Mouse (Mus musculus) cerebellum, adult 11-12 months (tissue): ENCODE measurements around the gene Anks1.
"Not testable (repeated sequence)": the region's sequence is repeated elsewhere in the genome, so short reads cannot be mapped to it uniquely, and the experiment has no call there.

Source experiments
- DNase-seq: peaks from one replicate; pipeline ENCODE4 v3.0.0; 2022

The Anks1 gene

DNA sequence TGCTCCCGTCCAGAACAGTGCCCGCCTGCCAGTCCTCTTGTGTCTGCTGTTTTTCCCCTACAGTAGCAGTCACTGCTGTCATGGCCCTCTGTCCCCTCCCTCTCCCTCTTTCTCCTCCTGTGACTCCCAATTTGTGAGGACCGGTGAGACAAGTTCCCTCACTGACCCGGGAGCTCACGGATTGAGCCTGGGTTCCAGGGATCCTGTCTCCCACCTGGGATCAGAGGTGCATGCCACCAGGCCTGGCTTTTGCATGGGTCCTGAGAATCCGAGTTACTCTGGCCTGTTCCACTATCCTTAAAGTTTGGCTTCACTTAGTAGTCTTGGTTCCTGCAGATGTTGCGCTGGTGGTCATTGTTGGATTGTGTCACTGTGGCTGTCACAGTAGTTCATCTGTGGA, 58.4 kb downstream of the Anks1 start:
- no peak for DNase-seq

DNA sequence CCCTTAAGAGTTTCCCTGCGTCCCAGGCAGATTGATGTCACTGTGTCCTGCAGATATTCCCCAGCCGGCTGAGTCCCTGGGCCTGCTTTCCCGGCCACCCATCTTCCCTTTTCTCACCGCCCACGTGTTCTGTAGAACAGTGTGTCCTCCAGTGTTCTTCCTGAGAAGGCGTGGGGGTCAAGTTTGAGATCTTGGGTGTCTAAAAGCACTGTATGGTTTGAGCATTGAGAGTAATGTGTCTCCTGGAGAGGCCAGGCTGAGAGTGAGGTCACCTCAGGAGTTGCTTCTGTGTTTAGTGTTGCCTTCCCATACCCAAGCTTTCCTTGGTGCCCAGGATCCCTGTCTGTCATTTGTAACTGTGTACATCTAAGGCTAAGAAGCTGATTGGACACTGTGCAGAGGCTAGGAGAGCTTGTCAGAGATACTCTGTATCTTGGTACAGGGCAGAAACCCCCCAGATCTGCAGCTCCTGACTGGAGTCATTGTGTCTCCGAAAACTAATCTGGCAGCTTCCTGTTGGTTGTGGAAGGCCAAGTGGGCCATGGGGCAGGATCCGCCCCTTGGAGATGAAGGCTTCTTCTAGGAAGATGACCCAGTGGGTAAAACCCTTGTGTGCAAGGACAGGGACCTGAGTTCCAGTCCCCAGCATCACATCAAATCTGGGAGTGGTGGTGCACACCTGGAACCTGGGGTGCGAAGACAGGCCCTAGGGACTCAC, 59.1 kb downstream of the Anks1 start:
- no peak for DNase-seq

DNA sequence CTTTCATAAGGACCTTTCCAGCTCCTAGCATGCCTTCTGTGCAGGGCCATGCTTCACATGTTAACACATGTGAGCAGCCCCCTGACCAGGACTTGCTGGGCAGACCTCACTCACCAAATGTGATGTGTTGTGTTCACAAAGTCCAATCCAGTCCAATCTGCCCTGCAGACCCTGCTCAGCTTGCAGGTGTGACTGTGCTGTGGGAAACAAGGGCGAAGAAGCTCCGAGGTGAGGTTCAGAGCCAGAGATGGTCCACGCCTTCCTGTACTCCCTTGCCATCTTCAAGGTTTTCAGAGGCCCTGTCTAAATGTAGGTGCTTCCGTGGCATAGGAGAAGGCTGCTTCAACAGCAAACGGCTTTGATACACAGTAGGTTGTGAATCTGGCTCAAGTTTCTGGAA, 59.8 kb downstream of the Anks1 start:
- DNase-seq, result no peak

DNA sequence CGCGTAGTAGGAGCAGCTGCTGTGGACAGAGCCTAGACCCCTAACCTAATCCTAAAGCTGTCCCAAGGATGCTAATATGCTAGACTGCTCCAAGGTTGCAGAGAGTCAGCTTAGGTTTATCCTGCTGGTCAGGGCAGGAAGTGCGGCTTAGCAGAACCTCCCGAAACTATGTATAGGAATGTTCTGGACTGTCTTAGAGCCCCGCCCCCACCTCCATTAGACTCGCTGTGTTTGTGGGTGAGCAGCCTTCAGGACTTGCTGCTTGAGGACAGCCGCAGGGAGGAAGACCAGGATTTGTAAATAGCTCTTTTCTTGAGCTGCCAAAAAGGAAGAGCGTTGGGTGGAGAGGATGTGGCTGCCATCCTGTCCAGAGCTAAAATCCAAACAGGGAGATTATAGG, 60.3 kb downstream of the Anks1 start:
- DNase-seq, result no peak

DNA sequence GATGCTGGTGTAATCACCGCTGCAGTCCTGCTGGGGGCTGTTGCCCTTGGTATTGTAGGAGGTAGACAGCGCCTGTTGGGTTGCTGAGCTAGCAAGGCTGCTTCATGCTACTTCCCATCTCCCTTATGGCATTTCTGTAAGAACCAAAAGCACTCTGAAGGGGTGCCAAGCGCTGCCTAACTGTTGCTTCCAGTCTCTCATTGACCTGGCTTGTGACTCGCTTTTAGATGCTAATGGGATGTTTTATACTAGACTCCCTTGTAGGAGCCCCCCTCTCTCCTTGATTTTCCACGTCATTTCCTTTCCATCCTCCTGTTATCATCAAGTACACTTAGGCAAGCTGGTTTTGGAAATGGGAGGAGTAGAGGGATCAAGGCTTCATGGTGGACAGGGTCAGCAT, 60.8 kb downstream of the Anks1 start:
- no peak for DNase-seq

DNA sequence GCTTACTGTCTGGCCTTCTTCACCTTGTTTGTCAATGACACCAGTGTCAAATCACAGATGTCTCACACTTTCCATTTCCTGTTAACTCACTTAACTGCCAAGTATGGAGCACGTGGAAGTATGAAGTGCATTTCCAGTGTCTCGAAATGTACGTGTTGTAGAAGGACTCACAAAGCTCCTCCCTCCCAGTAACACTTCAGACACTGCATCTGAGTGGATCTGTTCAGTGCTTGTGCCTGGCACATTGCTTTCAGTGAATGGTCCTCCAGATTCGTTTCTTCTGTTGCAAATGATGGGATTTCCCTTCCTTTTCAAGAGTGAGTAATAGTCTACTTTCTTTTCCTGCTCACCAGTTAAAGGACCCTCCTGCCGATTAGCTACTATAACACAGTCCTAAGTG, 61.2 kb downstream of the Anks1 start:
- DNase-seq, result no peak

DNA sequence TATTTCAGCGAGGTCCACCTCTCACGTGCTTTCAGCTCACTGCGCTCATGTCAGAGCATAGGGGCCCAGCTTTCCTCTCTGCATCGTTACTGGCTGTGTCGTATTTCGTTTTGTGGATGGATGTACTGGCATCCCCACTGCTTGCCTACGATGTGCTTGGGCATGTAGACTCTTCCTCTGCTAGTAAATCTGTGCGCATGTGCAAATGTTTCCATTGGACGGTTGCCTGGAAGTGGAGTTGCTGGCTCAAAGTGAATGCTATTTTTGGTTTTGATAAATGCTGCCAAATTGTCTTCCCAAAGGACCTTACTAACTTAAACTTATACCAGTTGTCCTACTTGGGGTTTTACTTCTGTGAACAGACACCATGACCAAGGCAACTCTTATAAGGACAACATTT, 62.4 kb downstream of the Anks1 start:
- DNase-seq, result peak; percentile 58

DNA sequence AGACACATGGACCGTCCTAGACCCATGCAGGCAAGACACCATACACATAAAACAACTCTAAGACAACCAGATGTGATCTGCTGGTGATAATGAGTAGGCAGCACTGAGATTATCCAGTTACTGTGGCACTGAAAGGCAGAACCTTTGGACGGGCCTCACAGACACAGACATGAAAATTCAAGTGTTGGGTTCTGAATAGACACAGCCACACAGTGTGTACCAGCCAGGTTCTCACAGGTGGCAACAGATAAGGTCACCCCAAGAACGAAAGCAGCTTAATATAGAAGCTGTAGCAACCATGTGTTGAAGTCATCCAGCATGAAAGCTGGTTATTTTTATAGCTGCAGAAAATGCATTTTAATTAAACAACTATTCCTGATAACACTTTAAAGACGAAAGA, 64.2 kb downstream of the Anks1 start:
- no peak for DNase-seq

DNA sequence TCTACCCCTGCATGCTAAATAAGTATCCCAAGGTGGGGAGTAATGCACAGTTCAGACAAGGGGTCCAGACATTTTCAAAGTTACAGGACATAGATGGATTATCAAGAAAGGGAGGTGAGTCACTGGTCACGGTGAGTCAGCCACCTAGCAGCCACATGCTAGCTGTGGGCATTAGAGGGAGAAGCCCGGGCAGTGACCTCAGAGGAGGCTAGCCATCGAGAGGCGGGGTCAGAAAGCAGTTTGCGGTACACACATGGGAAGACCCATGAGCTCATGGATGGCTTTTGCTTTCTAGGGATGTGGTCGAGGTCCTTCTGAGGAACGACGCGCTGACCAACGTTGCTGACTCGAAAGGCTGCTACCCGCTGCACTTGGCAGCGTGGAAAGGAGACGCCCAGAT, 67.2 kb downstream of the Anks1 start:
- no peak for DNase-seq

DNA sequence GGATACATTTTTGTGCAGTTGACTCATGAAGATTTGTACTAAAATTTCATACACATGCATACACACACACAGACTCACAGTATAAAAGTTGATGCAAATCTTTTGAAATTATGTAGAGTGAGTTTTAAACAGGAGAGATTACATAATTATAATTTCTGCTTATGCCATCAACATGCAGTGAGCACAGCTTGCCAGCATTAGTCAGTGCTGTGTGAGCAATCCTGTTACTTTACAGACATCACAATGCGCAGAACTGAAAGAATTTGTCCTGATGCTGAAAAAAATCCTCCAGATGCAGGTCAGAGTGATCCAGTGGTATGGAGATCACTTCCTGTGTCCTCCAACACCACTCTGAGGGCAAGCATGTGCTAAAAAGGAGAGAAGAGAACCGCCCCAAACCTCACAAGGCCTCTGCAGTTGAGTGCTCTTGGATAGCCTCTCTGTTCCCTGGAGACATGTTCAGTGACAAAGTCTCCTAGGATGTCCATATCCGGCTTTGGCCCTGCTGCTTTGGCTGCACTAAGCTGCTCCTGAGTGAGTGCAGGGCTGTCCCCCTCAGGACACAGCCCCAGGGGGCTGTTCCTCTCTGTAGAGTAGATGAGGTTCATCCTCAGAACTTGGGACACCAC, 68.0 kb downstream of the Anks1 start:
- no peak for DNase-seq

DNA sequence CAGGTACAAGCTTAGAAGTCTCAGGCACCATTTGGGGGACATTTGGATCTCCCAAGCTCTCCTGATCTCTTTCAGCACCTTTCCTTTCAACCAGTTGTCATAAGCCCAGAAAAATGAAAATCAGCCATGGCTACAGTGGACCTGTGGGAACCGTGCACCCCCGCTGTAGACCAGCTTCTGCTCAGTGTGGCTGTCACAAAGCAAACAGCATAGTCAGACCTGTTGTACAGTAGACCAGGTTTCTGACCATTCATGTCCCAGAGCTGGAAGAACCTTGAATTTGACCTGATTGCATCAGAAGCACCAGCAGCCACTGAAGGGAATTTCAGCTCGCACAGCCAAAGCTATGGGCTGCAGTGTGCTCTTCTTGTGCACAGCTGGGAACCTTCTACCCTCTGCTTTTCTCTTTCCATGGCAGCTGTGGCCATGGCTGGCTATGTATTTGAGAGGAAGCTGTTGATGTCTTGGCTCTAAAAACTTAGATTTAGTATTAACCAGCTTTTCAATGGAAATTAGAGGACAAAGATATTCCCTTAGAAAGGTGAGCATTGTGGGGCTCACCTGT, 71.4 kb downstream of the Anks1 start:
- DNase-seq, result no peak

DNA sequence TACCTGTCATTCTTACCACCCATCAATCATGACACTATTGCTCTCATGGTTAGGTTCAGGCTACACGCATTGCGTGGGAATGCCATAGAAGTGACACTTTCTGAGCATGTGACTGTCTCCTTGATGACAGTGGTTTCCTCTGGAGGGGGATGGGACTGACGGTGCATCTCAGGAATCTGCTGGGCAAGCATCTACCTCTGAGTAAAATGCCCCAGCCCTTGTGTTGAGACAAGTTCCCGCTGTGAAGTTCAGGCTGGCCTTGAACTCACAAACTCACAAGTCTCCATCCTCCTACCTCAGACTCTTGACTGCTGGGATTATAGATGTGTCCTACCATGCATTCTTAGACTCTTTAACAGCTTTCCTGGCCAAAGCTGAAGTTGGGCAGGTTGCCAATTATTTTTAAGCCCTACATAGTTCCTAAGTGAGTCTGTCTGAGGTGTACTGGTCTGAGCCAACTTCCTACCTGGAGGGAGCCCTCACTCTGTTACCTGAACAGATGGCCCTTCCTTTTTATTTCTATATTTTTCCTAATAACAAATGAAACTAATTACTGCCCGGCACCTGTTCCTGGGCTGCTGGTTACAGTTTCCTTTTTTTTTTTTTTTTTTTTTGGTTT, 72.5 kb downstream of the Anks1 start:
- DNase-seq, result peak; percentile 44

DNA sequence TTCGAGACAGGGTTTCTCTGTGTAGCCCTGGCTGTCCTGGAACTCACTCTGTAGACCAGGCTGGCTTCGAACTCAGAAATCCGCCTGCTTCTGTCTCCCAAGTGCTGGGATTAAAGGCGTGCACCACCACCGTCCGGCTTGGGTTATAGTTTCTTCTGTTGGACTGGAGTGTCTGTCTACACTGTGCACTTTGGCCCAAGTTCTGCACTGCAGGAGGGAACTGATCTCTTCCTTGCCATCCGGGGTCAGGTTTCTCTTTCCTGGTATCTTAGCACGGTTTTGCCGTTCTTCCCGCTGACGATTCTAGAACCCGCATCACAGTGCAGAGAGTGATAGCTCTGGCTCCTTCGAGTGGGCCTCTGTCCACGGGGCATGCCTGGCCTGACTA, 73.0 kb downstream of the Anks1 start:
- not testable (repeated sequence) for DNase-seq

DNA sequence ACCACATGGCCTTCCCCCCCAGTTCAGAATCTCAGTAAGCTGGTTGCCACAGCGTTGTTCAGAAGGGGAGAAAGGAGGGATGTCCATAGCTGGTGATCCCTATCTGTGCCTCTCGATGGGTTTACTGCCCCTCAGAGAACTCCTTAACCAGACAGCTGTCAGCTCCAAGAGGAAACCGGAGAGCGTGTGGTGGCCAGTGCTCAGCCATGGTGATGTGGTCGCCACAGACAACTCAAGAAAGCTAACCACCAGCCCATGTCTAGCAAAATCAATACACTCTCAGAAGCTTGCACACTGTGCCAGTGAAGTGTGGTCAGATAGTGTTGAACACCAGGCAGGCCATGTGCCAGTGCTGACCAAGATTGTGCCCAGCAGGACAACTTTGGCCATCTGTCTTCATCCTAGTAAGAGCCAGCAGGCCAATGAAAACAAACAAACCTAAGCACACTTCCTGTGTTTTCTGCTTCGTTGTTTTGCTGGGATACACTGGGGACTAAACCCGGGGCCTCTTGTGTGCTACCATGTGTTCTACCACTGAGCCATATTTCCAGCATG, 73.7 kb downstream of the Anks1 start:
- peak; percentile 78 for DNase-seq

DNA sequence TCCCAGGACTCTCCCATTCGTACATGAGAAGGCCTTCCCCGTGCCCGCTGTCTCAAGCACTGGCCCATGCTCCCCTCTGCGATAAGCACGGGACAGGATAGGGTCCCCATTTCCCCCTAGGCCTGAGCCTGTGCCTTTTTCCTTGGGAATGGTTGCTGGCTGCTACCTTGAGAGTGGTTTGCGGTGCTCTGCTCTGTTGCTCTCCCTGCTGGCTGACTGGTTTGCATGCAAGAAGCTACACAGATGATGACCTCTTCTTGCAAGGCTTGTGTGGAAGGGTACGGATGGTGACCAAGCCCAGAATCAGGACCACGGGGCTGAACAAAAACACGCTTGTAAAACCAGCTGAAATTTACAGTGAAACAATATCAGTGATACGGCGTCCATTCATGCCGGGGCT, 75.3 kb downstream of the Anks1 start:
- peak; percentile 23 for DNase-seq

DNA sequence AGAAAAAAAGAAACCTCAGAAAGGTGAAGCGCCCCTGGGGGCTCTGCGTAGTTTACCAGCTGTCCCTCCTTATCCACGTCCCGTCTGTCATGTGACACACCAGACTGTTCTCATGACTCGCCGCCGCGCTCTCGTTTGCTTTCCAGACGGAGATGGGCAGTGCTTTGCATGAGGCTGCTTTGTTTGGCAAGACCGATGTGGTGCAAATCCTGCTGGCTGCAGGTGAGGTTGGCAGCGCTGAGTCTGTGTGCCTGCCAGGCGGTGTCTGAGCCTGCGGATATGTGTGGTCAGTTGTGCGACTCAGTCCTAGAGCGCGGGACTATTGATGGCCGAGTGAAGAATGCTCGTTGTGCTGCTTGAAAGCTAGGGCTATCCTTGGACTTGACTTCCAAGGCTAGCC, 77.0 kb downstream of the Anks1 start:
- DNase-seq, result peak; percentile 81

DNA sequence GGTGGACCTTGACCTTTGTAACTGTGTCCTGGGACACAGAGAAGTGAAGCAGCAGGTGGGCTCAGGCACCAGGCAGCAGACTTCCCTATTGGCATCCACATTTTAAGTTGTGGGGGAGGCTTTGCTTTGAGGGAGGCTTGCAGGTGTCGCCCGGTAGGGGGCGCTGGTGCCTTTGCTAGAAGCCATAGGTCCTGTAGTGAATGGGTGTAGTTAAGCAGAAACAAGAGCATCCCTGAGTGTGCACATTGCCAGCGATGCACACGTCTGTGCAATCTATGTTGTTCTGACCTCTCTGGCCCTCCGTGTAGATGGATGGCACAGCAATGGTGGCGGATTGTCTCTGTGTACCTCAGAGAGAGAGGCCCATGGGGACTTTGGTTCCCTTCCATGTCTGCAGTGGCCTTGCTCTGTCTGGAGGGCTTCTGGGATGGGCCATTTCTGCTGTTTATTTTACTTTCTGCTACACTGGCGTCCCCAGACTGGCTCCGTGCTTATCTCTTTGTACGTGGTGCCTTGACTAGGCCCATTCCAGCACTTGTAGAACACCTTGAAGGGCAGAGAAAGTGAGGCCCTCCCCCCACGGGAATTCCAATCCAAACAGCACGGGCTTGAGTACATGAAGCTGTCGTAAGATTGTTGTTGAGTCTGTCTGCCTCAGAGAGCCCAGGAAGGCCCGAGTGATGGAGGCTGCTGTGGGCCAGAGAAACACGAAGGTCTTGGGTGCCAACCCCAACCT, 80.9 kb downstream of the Anks1 start:
- DNase-seq, result peak; percentile 73

DNA sequence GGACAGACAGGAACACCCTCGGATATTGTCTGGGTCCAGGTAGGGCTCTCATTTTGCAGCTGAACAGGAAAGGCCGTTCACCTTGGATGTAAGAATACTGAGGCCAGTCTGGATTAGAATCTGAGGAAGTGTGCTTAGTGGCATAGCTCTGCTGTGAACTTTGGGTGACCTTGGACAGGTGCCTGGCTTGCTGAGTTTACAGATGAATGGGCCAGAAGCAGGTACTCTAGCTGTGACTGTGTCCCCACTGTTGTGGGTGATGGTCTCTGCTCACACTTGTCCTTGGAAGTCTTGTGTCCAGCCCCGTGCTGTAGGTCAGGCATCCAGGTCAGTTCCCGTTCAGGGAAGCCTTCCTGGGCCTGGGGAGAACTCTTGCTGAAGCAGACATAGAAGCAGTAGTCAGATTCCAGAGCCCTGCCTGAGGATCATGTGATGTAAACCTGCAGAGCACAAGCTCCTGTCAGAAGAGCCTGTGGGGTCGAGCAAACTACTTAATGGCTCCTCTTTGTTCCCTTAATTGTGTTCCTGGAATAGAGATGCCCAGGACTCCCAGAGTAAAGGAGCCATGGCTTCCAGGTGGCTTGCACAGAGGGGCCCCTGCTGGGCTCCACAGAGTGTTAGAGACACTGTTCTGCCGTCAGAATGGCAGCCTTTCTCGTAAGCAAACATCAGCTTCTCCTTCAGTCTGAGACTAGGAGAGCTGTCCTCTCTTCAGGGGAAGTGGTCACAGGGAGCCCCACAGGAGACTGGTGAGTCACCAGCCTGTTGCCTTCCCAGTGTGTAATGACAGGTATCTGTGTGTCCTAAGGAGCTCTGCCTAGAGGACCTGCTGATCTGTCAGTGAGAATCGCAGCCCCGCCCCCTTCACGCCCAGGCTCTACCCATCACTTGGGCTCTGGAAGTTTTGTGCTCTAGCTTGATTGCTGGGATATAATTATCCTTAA, 85.2 kb downstream of the Anks1 start:
- no peak for DNase-seq

DNA sequence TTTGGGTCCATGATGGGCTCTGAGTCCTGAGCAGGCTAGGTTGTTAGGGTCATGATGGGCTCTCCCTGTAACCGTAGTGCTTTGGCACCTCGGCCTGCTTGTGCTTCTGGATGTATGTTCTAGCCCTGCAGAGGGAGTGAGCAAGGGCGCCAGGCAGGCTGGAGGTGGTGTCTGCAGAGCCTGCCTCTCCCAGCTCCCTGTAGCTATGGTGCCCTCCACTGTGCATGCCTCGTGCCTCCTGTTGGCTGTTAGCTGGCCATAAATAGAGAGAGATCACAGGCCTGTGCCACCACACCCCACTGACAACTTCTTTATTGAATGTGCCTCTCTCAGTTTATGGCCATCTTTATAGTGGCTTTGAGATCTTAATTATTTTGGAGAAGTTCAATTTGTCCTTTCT, 87.2 kb downstream of the Anks1 start:
- no peak for DNase-seq

DNA sequence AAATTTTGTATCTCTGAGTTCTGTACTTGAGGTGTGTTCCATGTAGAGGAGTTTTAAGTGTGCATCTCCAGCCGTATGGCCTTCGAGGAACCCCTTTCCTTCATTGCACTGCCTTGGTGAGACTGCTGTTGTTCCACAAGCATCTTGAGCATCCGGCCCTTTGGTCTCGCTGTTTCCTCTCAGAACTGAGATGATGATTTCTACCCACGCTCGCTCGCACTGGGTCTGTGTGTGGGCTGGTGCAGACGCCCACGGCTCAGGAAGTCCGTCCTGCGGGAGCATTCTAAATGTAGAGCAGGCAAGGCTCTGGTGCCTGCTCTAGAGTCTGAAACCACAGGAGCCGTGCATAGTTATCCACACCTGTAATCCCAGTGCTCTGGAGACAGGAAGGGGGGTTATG, 88.1 kb downstream of the Anks1 start:
- DNase-seq, result no peak

DNA sequence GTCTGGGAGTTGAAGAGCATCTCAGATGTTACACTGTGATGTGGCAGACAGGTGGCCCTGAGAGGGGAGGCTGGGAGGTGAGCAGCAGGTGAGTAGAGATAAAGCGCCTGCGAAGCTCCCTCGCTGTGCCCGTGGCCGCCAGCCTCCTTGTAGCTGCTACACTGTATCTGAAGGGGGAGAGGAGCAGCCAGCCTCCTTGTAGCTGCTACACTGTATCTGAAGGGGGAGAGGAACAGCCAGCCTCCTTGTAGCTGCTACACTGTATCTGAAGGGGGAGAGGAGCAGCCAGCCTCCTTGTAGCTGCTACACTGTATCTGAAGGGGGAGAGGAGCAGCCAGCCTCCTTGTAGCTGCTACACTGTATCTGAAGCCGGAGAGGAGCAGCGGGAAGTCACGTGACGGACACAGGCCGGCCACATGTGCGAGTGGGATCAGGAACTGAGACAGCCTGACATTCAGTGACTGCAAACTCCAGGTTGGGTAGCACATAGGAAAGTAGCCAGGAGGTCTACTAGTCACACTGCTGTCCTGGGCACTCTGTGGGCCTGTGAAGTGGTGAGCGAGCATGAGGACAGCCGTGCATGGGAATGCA, 90.7 kb downstream of the Anks1 start:
- DNase-seq, result not testable (repeated sequence)

DNA sequence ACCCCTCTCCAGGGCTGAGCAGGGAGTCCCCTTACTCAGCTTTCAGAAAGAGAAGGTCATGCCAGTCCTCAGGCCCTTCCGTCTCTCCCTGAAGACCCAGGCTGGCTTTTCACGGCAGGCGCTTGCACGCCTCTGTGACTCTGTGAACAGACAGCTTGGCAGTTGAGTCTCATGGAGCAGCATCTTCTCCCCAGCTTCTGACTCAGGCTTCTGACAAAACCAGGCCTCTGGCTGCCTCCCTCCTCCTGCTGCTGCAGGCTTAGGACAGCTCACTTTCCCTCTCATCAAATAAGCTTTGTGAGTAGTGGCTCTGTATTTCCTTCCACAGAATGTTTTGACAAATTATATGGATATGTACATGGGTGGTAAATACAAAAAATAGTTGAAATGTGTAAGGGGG, 91.3 kb downstream of the Anks1 start:
- no peak for DNase-seq
